Mouse (Mus musculus) liver, postnatal 0 days (tissue): ENCODE measurements around the gene Uso1. TPM values are rescaled to one million over a fixed set of nuclear protein-coding genes. Genes with fewer than 3 reads are reported as not detected.

ENCODE experiments used
- ATAC-seq: fragments of 200-750 bp; cut with Nextera tagmentation; 2 replicates; pipeline ENCODE4 v1.8.0; 2017; ENCODE audit warnings: mild to moderate bottlenecking, moderate library complexity
- DNase-seq: peaks from one replicate; pipeline ENCODE4 v3.0.0-alpha.2; 2016
- H3K27ac ChIP-seq: fragments of 300-500 bp; sonication (generic); 2 replicates; pipeline ENCODE4 v1.5.1; 2014; ENCODE audit warnings: antibody characterized with exemption, moderate library complexity, mild to moderate bottlenecking, low read depth
- H3K27me3 ChIP-seq: fragments of 300-500 bp; sonication (generic); 2 replicates; pipeline ENCODE4 v1.6.1; 2014; ENCODE audit warnings: low read length, control low read depth, mixed read lengths; ENCODE audit not compliant: insufficient read depth
- H3K36me3 ChIP-seq: fragments of 300-500 bp; sonication (generic); replicated peaks from 2 replicates; pipeline ENCODE4 v1.6.1; 2014; ENCODE audit warnings: mild to moderate bottlenecking, control low read depth, low read length, moderate library complexity, mixed read lengths; ENCODE audit not compliant: insufficient read depth
- H3K4me1 ChIP-seq: fragments of 300-500 bp; sonication (generic); 2 replicates; pipeline ENCODE4 v1.6.1; 2014; ENCODE audit warnings: antibody characterized with exemption, mild to moderate bottlenecking, control low read depth; ENCODE audit not compliant: insufficient read depth
- H3K4me2 ChIP-seq: fragments of 300-500 bp; sonication (generic); 2 replicates; pipeline ENCODE4 v1.6.1; 2014; ENCODE audit warnings: low read depth, mild to moderate bottlenecking, low read length, moderate library complexity, mixed read lengths
- H3K4me3 ChIP-seq: fragments of 300-500 bp; sonication (generic); 2 replicates; pipeline ENCODE4 v1.5.1; 2014; ENCODE audit warnings: low read depth, low read length
- H3K9ac ChIP-seq: fragments of 300-500 bp; sonication (generic); replicated peaks from 2 replicates; pipeline ENCODE4 v1.6.1; 2014; ENCODE audit warnings: mild to moderate bottlenecking, moderate library complexity
- H3K9me3 ChIP-seq: fragments of 300-500 bp; sonication (generic); 2 replicates; pipeline ENCODE4 v1.6.1; 2016; ENCODE audit warnings: mild to moderate bottlenecking, control low read depth, low read length, mixed read lengths
- CTCF ChIP-seq: sonication (generic); IDR thresholded peaks from 2 replicates; pipeline ENCODE4 v1.5.1; 2016; ENCODE audit warnings: antibody characterized with exemption, low read depth
- EP300 ChIP-seq: IDR thresholded peaks from 2 replicates; pipeline ENCODE4 v1.6.1; 2016; ENCODE audit warnings: antibody characterized with exemption, low read depth, mild to moderate bottlenecking
- WGBS: fragments of 180-500 bp; shearing (Covaris S2); extraction: QIAGEN DNeasy Blood & Tissue Kit; methylation state at CpG from one replicate; pipeline ENCODE4 v1.1.7; 2014; ENCODE audit not compliant: insufficient replicate concordance; 5-methylcytosine and 5-hydroxymethylcytosine counted together
- polyA plus RNA-seq: library from polyadenylated mRNA; unstranded; fragments of >200 nt; fragmentation: Nextera tagmentation; extraction: Ambion mirVana; gene quantifications from 2 replicates; pipeline ENCODE4 v1.2.1, GENCODE M21; 2015

Uso1 gene
- polyA plus RNA-seq = 22.0 and 22.2 TPM in 2 replicates

DNA sequence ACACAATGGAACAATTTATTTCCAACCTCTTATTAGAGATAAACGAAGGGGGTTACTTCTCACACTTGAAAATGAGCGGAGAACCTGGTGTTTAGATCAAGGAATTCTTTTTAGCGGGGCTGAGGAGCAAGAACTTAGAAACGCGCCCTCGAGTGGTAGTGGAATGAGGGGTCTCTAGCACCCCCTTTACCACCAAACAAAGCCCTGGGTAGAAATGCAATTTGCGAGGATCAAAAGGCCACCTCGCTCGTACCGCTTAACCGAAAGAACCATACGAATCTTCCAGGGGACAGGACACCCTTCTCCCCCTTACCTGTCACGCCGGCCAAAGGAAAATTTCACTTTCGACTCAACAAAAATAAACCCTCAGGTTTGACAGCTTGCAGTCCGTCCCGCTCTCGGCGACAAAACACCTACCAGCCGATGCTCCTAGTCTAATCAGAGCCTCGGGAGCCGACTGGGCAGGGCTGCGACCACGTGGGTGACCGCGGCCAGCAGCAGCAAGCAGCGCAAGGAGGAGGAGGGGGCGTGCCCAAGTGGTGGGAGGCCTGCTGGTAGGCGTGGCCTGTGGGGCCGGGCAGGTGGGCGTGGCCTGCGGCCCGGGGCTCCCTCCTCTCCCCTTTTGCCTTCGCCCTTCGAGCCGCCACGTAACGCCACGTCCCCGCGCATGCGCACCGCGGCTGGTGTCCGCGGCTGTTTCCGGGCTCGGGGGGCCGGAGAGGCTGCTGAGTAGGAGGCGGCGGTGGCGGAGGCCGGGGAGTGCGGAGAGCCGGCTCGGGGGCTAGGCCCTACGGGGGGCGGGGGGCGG is at the start of gene Uso1:
Gene Uso1, plus strand, starts transcription at position 700 of the 808 bp plus-strand sequence.
- H3K4me2 ChIP-seq = peak within 1 kb of the TSS; percentile 97
- peak within 1 kb of the TSS; percentile 97 for H3K9ac ChIP-seq
- TF ChIP-seq EP300 = no peak
- no peak for TF ChIP-seq CTCF
- ATAC-seq = peak; percentile 91
- H3K4me3 ChIP-seq = peak within 1 kb of the TSS; percentile 95
- peak within 1 kb of the TSS; percentile 98 for H3K27ac ChIP-seq
- H3K9me3 ChIP-seq = no peaks in the 10 kb centered on the region
- H3K36me3 ChIP-seq = no peaks in the 10 kb centered on the region
- DNase-seq = peak; percentile 100
- 1% methylated on average over 56 of the region's 59 CpGs for WGBS
- peaks cover 36% of the 10 kb centered on the region for H3K4me1 ChIP-seq
- H3K27me3 ChIP-seq = no peaks in the 10 kb centered on the region

GRCm38 (mm10) chr5:92093263-92094061 is 44.3 kb upstream of the Uso1 start:
- peak; percentile 73 for ATAC-seq
- Histone ChIP-seq H3K27me3 (no peaks in the 10 kb centered on the region), H3K27ac (no peak overlapping the region), H3K9me3 (no peaks in the 10 kb centered on the region), H3K4me2 (peak overlapping the region; percentile 54), H3K9ac (no peak overlapping the region), H3K4me1 (peaks cover under 1% of the 10 kb centered on the region; the same call in 1 of the 2 replicates), H3K4me3 (no peak overlapping the region), H3K36me3 (no peaks in the 10 kb centered on the region)
- TF ChIP-seq CTCF = no peak
- TF ChIP-seq EP300 = no peak
- DNase-seq = peak; percentile 44
- WGBS = 52% methylated on average over 15 of the region's 15 CpGs

GRCm38 (mm10) chr5:92094062-92094415 is 43.7 kb upstream of the Uso1 start:
- H3K9ac ChIP-seq = no peak overlapping the region
- peaks cover 2% of the 10 kb centered on the region; the same call in 1 of the 2 replicates for H3K4me1 ChIP-seq
- peak overlapping the region; percentile 54 for H3K4me2 ChIP-seq
- no peaks in the 10 kb centered on the region for H3K27me3 ChIP-seq
- H3K27ac ChIP-seq = no peak overlapping the region
- no peaks in the 10 kb centered on the region for H3K9me3 ChIP-seq
- no peak for TF ChIP-seq CTCF
- TF ChIP-seq EP300 = no peak
- WGBS = 68% methylated on average over 3 of the region's 3 CpGs
- DNase-seq = no peak
- H3K4me3 ChIP-seq = no peak overlapping the region
- ATAC-seq = no peak
- H3K36me3 ChIP-seq = no peaks in the 10 kb centered on the region

- TF ChIP-seq EP300 = no peak
- no peak for TF ChIP-seq CTCF
Measured at GRCm38 (mm10) chr5:92096786-92097185, 41.0 kb upstream of the Uso1 start.

GRCm38 (mm10) chr5:92097779-92098178 is 40.0 kb upstream of the Uso1 start:
- Histone ChIP-seq H3K36me3 (no peaks in the 10 kb centered on the region), H3K4me3 (no peak overlapping the region), H3K9me3 (no peaks in the 10 kb centered on the region), H3K27ac (no peak overlapping the region; the same call in 1 of the 2 replicates), H3K27me3 (no peaks in the 10 kb centered on the region), H3K4me1 (peaks cover 2% of the 10 kb centered on the region; the same call in 1 of the 2 replicates), H3K9ac (no peak overlapping the region), H3K4me2 (no peak overlapping the region)
- TF ChIP-seq CTCF (no peak), EP300 (no peak)
- DNase-seq (no peak), ATAC-seq (no peak)
- 85% methylated on average over 4 of the region's 4 CpGs for WGBS

More at GRCm38 (mm10) chr5:92096786-92097185, 41.0 kb upstream of the Uso1 start:
- Histone ChIP-seq H3K9me3 (no peaks in the 10 kb centered on the region), H3K4me1 (peaks cover 2% of the 10 kb centered on the region; the same call in 1 of the 2 replicates), H3K4me3 (no peak overlapping the region), H3K27ac (no peak overlapping the region), H3K4me2 (no peak overlapping the region), H3K36me3 (no peaks in the 10 kb centered on the region), H3K9ac (no peak overlapping the region), H3K27me3 (no peaks in the 10 kb centered on the region)
- DNase-seq = no peak
- WGBS = 93% methylated on average over 6 of the region's 6 CpGs
- no peak for ATAC-seq
